Mouse (Mus musculus) liver, embryonic 14.5 days (tissue): ENCODE results near the gene Myl12a. TPM values are rescaled to one million over a fixed set of nuclear protein-coding genes. Genes with fewer than 3 reads are reported as not detected.

Experiments used
- ATAC-seq: fragments of 200-750 bp; cut with Nextera tagmentation; 2 replicates; pipeline ENCODE4 v1.8.0; 2017; ENCODE audit warnings: moderate number of reproducible peaks, mild to moderate bottlenecking, moderate library complexity; ENCODE audit not compliant: insufficient read depth
- DNase-seq, 3 experiments: peaks; one replicate each; pipeline ENCODE4 v3.0.0-alpha.2; 2012 to 2013; ENCODE audit warnings: low read depth in 3 of 3, low spot score in 3 of 3
- H3K27ac ChIP-seq: fragments of 300-500 bp; sonication (generic); 2 replicates; pipeline ENCODE4 v1.5.1; 2014; ENCODE audit warnings: moderate library complexity, mild to moderate bottlenecking, control low read depth, inconsistent platforms
- H3K27me3 ChIP-seq: fragments of 300-500 bp; sonication (generic); 2 replicates; pipeline ENCODE4 v1.6.1; 2014; ENCODE audit warnings: mild to moderate bottlenecking, low read length, moderate library complexity; ENCODE audit not compliant: control insufficient read depth, insufficient read depth
- H3K36me3 ChIP-seq: fragments of 300-500 bp; sonication (generic); replicated peaks from 2 replicates; pipeline ENCODE4 v1.6.1; 2014; ENCODE audit warnings: low read depth; ENCODE audit not compliant: control insufficient read depth, insufficient read depth
- H3K4me1 ChIP-seq, 2 experiments: fragments of 200-500 bp in 1 of 2; fragments of 300-500 bp in 1 of 2; sonication (generic) in 1 of 2; replicated peaks; 2 replicates each; pipeline ENCODE4 v1.6.1; 2012 to 2014; ENCODE audit warnings: antibody characterized with exemption in 1 of 2, inconsistent platforms in 1 of 2, low read length in 1 of 2; ENCODE audit not compliant: control insufficient read depth in 2 of 2, insufficient read depth in 2 of 2
- H3K4me2 ChIP-seq: fragments of 300-500 bp; sonication (generic); 2 replicates; pipeline ENCODE4 v1.6.1; 2014; ENCODE audit warnings: low read depth, mild to moderate bottlenecking, control low read depth, moderate library complexity
- H3K4me3 ChIP-seq, 2 experiments: fragments of 200-500 bp in 1 of 2; fragments of 300-500 bp in 1 of 2; sonication (generic) in 1 of 2; 2 replicates each; pipeline ENCODE4 v1.5.1; 2012 to 2014; ENCODE audit warnings: low read depth in 2 of 2, low read length in 2 of 2, mild to moderate bottlenecking in 2 of 2, control low read depth in 1 of 2, inconsistent platforms in 1 of 2, moderate library complexity in 1 of 2; ENCODE audit not compliant: insufficient read depth in 1 of 2
- H3K9ac ChIP-seq: fragments of 300-500 bp; sonication (generic); replicated peaks from 2 replicates; pipeline ENCODE4 v1.6.1; 2014; ENCODE audit warnings: mild to moderate bottlenecking, control low read depth, moderate library complexity
- H3K9me3 ChIP-seq: fragments of 300-500 bp; sonication (generic); 2 replicates; pipeline ENCODE4 v1.6.1; 2016; ENCODE audit warnings: low read length, mixed read lengths; ENCODE audit not compliant: control insufficient read depth
- CTCF ChIP-seq: IDR thresholded peaks from 2 replicates; pipeline ENCODE4 v1.5.1; 2016; ENCODE audit warnings: antibody characterized with exemption, low read depth, control low read depth
- EP300 ChIP-seq: IDR thresholded peaks from 2 replicates; pipeline ENCODE4 v1.6.1; 2016; ENCODE audit warnings: antibody characterized with exemption, low read depth
- WGBS: fragments of 180-500 bp; shearing (Covaris S2); extraction: QIAGEN DNeasy Blood & Tissue Kit; methylation state at CpG from one replicate; pipeline ENCODE4 v1.1.7; 2014; ENCODE audit not compliant: insufficient replicate concordance; 5-methylcytosine and 5-hydroxymethylcytosine counted together
- polyA plus RNA-seq, 2 experiments: library from polyadenylated mRNA; depleted of rRNA in 1 of 2; stranded (reverse) in 1 of 2; unstranded in 1 of 2; fragments of >200 nt; fragmentation: Nextera tagmentation in 1 of 2; extraction: Ambion mirVana in 1 of 2; gene quantifications; 2 replicates each; pipeline versions ENCODE4 v1.2.1 to v1.2.3; 2012 to 2014

Gene Myl12a
- polyA plus RNA-seq, 2 experiments = 92.7 to 163 TPM

DNA sequence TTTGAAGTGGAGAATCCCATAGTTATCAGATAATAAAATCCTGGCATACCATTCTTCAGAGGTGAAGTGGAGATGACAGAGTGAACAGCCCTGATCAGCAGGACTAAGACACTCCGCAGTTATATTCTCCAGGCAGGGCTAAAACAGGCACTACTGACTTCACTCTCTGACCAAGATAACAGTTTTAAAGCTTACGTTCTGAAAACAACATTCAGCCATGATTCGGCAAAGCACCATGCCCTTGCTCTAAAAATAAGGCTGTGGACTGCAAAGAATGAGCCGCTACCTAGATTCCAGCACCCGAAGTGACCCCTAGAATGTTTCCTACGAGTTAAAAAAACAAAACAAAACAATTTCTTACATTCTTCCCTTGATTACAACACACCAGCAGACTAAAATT is 4.8 kb downstream of the Myl12a start:
- no peak for DNase-seq

DNA sequence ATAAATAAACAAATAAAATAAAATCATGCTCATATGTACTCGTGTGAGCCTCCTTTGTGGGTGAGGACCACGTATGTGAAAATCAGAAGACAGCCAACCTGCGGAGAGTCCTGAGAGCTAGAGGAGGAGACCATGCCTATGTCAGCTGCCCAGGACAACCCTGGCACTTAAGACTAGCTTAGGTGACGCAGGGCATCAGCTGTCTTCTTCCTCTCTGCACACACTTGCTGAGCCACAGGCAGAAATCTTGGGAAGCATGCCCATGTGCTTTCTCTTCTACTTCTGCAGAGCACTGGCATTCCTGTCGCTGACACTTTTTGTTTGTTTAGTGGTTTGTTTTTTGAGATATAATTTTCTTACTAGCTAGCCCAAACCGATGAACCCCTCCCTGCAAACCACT is 7.1 kb downstream of the Myl12a start:
- no peak overlapping the region for H3K4me2 ChIP-seq
- no peak overlapping the region for H3K4me3 ChIP-seq
- H3K4me1 ChIP-seq = peaks cover 4 to 19% of the 10 kb centered on the region in 2 experiments
- no peaks in the 10 kb centered on the region for H3K27me3 ChIP-seq
- no peak overlapping the region for H3K27ac ChIP-seq
- no peaks in the 10 kb centered on the region for H3K9me3 ChIP-seq
- peaks cover 33% of the 10 kb centered on the region for H3K36me3 ChIP-seq
- DNase-seq (no peak), ATAC-seq (no peak)
- WGBS = 80% methylated on average over 6 of the region's 6 CpGs
- no peak overlapping the region for H3K9ac ChIP-seq
- TF ChIP-seq CTCF = no peak
- TF ChIP-seq EP300 = no peak

More for the DNA sequence above, 4.8 kb downstream of the Myl12a start:
- Histone ChIP-seq H3K9ac (no peak overlapping the region), H3K4me2 (no peak overlapping the region), H3K4me3 (no peak overlapping the region), H3K27me3 (no peaks in the 10 kb centered on the region), H3K4me1 (peaks cover 2 to 13% of the 10 kb centered on the region in 2 experiments), H3K27ac (no peak overlapping the region), H3K9me3 (no peaks in the 10 kb centered on the region), H3K36me3 (peaks cover 27% of the 10 kb centered on the region)
- TF ChIP-seq EP300 (no peak), CTCF (no peak)
- WGBS = 48% methylated on average over 6 of the region's 6 CpGs
- no peak for ATAC-seq

DNA sequence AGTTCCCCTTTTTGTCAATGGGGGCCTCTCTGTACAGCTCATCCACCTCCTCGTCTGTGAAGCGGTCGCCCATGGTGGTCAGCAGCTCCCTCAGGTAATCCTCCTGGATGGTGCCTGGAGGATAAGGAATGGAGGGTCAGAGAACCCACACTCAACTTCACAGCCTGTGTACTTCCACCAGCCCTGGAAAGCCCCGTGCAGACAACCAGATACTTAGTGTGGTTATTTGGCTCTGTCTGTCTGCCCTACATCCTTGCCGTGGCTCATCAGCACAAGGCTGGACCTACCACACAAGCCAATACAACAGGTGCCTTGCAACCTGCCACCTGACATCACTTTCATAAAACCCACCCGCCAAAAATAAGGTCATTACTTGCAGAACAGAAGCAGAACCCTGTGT is 8.0 kb downstream of the Myl12a start:
- no peaks in the 10 kb centered on the region for H3K9me3 ChIP-seq
- H3K9ac ChIP-seq = no peak overlapping the region
- H3K27me3 ChIP-seq = no peaks in the 10 kb centered on the region
- H3K27ac ChIP-seq = no peak overlapping the region
- H3K4me2 ChIP-seq = no peak overlapping the region
- ATAC-seq (no peak), DNase-seq (no peak)
- H3K4me1 ChIP-seq = peaks cover 4 to 15% of the 10 kb centered on the region in 2 experiments
- H3K36me3 ChIP-seq = peaks cover 33% of the 10 kb centered on the region
- 64% methylated on average over 6 of the region's 6 CpGs for WGBS
- no peak overlapping the region for H3K4me3 ChIP-seq
- TF ChIP-seq EP300 (no peak), CTCF (no peak)

DNA sequence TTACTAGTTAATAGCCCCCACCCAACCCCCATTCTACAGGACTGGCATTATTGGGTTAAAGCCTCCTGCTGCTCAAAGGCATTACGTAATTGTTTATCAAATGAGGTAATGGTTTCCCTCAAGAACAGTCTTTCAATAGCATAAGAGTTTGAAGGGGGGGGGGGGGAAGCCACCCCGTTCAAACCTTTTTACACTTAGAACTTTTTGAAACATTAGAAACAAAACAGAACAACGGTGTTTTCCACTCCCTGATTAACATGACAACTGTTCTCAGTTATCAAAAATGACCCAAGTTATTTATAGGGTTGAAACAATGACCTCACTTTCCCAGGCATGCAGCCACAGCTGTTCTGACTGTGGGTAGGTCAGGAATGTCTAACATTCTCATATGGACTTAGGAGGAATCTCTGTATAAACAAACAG is 9.3 kb downstream of the Myl12a start:
- no peak overlapping the region for H3K4me2 ChIP-seq
- DNase-seq = no peak
- H3K4me1 ChIP-seq = peaks cover 4 to 19% of the 10 kb centered on the region in 2 experiments
- no peak overlapping the region for H3K4me3 ChIP-seq
- WGBS = 70% methylated on average over 3 of the region's 3 CpGs
- no peak overlapping the region for H3K27ac ChIP-seq
- no peaks in the 10 kb centered on the region for H3K27me3 ChIP-seq
- TF ChIP-seq CTCF = no peak
- TF ChIP-seq EP300 = no peak
- H3K9me3 ChIP-seq = no peaks in the 10 kb centered on the region
- H3K36me3 ChIP-seq = peaks cover 32% of the 10 kb centered on the region
- H3K9ac ChIP-seq = no peak overlapping the region
- ATAC-seq = no peak

DNA sequence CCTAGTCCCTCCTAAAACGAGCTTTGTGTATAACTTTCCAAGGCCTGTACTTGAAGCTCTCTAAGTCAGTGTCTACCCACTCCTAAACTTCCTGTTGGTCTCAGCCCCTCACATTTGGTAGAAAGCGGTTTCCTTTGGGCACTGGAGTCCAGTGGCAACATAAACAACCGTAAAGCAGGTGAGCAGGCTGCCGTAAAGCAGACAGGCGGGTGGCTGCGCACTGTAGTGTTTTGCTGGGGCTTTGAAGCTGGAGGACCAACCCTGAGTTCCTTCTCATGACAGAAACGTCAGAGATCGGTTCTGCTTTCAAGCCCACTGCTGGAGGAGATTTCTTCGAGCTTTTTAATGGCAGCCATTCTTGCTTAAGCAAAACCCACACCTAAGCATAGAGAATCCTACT is 10.0 kb downstream of the Myl12a start:
- H3K4me1 ChIP-seq = peaks cover 4 to 17% of the 10 kb centered on the region in 2 experiments

More for the DNA sequence above, 10.0 kb downstream of the Myl12a start:
- no peak for TF ChIP-seq CTCF
- TF ChIP-seq EP300 = no peak
- WGBS = 81% methylated on average over 9 of the region's 9 CpGs
- ATAC-seq = no peak
- H3K27me3 ChIP-seq = no peaks in the 10 kb centered on the region
- H3K4me3 ChIP-seq = no peak overlapping the region
- H3K27ac ChIP-seq = no peak overlapping the region
- H3K9me3 ChIP-seq = no peaks in the 10 kb centered on the region
- DNase-seq = no peak
- no peak overlapping the region for H3K4me2 ChIP-seq
- peaks cover 32% of the 10 kb centered on the region for H3K36me3 ChIP-seq
- no peak overlapping the region for H3K9ac ChIP-seq
